Mouse (Mus musculus): Measurements from ENCODE around the gene Sncb. TPM values are rescaled to one million over a fixed set of nuclear protein-coding genes. Genes with fewer than 3 reads are reported as not detected.

Sncb gene
- polyA plus RNA-seq, 1 experiment = 0.63 TPM

DNA sequence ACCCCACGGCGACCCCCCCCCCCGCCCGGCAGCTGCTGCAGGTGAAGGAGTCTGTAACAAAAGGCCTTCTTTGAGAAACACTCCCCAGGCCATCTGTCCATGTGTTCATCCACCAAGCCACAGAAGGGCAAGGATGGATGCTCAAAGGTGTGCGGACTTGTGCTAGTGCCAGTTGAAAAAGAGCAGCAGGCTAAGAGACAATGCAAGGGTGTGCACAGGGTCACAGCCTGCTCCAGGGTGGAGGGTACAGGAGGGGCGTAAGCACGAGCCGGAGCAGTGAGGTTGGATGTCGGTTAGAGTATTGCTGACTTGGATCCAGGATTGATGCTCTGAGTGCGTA lies 17.7 kb downstream of the Sncb start:
- H3K27me3 ChIP-seq (ENCODE audit: control insufficient read depth, insufficient read depth, low read length) = peaks cover 23% of the 10 kb centered on the region
- H3K27ac ChIP-seq (ENCODE audit: insufficient read depth, low read depth, low read length) = no peak overlapping the region
- no peaks in the 10 kb centered on the region for H3K36me3 ChIP-seq (ENCODE audit: control insufficient read depth, insufficient read depth, low read length)
- 46% methylated on average over 10 of the region's 10 CpGs for WGBS
- peaks cover 4% of the 10 kb centered on the region; the same call in 1 of the 2 replicates for H3K4me1 ChIP-seq (ENCODE audit: control insufficient read depth, insufficient read depth, insufficient read length, low read length)
- no peak overlapping the region for H3K4me3 ChIP-seq (ENCODE audit: low read depth, low read length)
- TF ChIP-seq POLR2A (IDR thresholded peaks at IDR 0.05; ENCODE audit: low read depth, low read length) (no peak), CTCF (IDR thresholded peaks at IDR 0.05; ENCODE audit: extremely low read depth, insufficient read length, insufficient replicate concordance, low read depth, low read length) (no peak)

DNA sequence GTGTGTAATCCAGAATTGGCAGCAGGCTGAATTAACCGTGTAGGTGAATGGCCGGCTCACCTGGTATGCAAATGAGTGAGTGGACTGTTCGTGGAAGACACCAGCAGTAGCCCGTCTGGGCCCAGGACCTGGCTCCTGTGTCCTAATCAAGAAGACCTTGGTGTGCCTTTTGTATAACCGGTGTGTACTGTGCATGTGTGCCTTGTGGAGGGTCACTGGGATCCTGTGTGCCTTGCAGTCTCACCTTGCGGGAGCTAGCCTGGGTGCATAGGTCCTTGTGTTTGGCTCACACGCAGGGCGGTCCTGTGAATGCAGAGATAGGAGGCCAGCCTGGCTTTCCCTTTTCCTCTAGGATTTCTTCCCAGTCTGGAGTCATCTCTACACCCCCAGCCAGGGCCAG lies 18.2 kb downstream of the Sncb start:
- no peak overlapping the region for H3K27ac ChIP-seq (ENCODE audit: insufficient read depth, low read depth, low read length)
- H3K27me3 ChIP-seq (ENCODE audit: control insufficient read depth, insufficient read depth, low read length) = peaks cover 23% of the 10 kb centered on the region
- WGBS = 66% methylated on average over 8 of the region's 8 CpGs
- TF ChIP-seq CTCF (IDR thresholded peaks at IDR 0.05; ENCODE audit: extremely low read depth, insufficient read length, insufficient replicate concordance, low read depth, low read length) (no peak), POLR2A (IDR thresholded peaks at IDR 0.05; ENCODE audit: low read depth, low read length) (no peak)
- peaks cover 4% of the 10 kb centered on the region; the same call in 1 of the 2 replicates for H3K4me1 ChIP-seq (ENCODE audit: control insufficient read depth, insufficient read depth, insufficient read length, low read length)
- no peak overlapping the region for H3K4me3 ChIP-seq (ENCODE audit: low read depth, low read length)
- H3K36me3 ChIP-seq (ENCODE audit: control insufficient read depth, insufficient read depth, low read length) = no peaks in the 10 kb centered on the region

DNA sequence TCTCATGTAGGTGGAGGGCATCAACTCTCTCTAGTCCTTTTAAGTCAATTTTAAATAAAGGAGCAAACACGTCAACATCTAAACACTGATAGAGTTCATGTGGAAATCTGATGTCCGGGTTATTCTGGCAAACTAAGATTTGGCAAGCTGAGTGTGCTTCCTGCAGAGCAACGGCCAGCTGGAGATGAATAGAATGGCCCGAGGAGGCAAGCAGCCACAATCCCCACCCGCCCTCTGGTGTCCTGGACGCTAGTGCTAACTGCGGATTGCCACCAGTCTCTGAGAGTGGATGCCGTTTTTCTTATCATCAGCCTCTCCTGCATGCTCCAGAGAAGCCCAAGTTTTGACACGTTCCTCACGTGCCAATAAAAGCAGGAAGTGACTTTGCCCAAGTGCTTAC lies 19.5 kb downstream of the Sncb start:
- WGBS = 13% methylated on average over 10 of the region's 10 CpGs
- H3K4me3 ChIP-seq (ENCODE audit: low read depth, low read length) = no peak overlapping the region
- no peaks in the 10 kb centered on the region for H3K36me3 ChIP-seq (ENCODE audit: control insufficient read depth, insufficient read depth, low read length)
- H3K4me1 ChIP-seq (ENCODE audit: control insufficient read depth, insufficient read depth, insufficient read length, low read length) = peaks cover 4% of the 10 kb centered on the region; the same call in 1 of the 2 replicates
- H3K27ac ChIP-seq (ENCODE audit: insufficient read depth, low read depth, low read length) = no peak overlapping the region
- TF ChIP-seq CTCF (IDR thresholded peaks at IDR 0.05; ENCODE audit: extremely low read depth, insufficient read length, insufficient replicate concordance, low read depth, low read length) = no peak
- TF ChIP-seq POLR2A (IDR thresholded peaks at IDR 0.05; ENCODE audit: low read depth, low read length) = no peak
- H3K27me3 ChIP-seq (ENCODE audit: control insufficient read depth, insufficient read depth, low read length) = peaks cover 23% of the 10 kb centered on the region

DNA sequence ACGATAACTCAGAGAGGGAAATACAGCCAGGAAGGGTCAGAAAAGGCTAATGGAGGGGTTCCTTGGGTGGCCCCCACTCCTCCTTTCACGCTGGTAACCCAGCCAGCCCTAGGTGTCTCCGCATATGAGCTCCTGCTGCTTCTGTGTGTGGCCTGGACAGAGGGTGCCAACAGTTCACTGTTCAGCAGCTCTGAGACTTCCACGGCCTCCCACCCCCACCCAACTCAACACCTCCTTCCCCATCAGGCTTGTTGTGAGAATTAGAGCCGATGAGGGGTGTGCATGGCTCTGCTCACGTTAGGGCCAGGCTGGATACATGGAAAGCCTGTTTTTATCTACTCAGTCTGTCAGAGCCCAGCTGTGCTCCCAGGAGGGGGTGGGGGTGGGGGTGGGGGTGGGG lies 20.3 kb downstream of the Sncb start:
- WGBS = 29% methylated on average over 6 of the region's 6 CpGs
- H3K4me3 ChIP-seq (ENCODE audit: low read depth, low read length) = no peak overlapping the region
- H3K27me3 ChIP-seq (ENCODE audit: control insufficient read depth, insufficient read depth, low read length) = peaks cover 23% of the 10 kb centered on the region
- TF ChIP-seq CTCF (IDR thresholded peaks at IDR 0.05; ENCODE audit: extremely low read depth, insufficient read length, insufficient replicate concordance, low read depth, low read length) = no peak
- TF ChIP-seq POLR2A (IDR thresholded peaks at IDR 0.05; ENCODE audit: low read depth, low read length) = no peak
- peaks cover 4% of the 10 kb centered on the region; the same call in 1 of the 2 replicates for H3K4me1 ChIP-seq (ENCODE audit: control insufficient read depth, insufficient read depth, insufficient read length, low read length)
- no peak overlapping the region for H3K27ac ChIP-seq (ENCODE audit: insufficient read depth, low read depth, low read length)
- no peaks in the 10 kb centered on the region for H3K36me3 ChIP-seq (ENCODE audit: control insufficient read depth, insufficient read depth, low read length)

DNA sequence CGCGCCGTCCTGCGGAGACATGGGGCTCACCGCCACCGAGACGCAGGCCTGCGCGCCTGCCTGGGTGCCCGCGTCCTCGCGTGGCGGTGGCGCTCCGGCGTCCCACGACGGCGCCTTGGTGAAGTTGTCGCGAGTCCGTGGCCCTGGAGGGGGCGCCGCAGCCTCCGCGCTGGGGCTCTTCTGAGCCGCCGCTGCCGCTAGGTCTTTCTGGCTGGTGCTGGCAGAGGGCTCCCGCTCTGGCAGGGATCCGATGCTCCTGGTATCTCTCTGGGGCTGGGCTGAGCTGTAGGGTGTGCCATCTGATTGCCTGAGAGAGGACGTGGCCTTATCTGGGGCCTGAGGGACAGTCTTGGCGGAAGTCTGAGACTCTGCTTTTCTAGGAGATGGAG lies 28.2 kb downstream of the Sncb start:
- Histone ChIP-seq H3K27me3 (ENCODE audit: control insufficient read depth, insufficient read depth, low read length) (0 out of 2 replicates have a peak, but pooled peaks cover 15% of the 10 kb centered on the region), H3K36me3 (ENCODE audit: control insufficient read depth, insufficient read depth, low read length) (peaks cover 38% of the 10 kb centered on the region), H3K4me1 (ENCODE audit: control insufficient read depth, insufficient read depth, insufficient read length, low read length) (peaks cover 7% of the 10 kb centered on the region; the same call in 1 of the 2 replicates), H3K27ac (ENCODE audit: insufficient read depth, low read depth, low read length) (no peak overlapping the region), H3K4me3 (ENCODE audit: low read depth, low read length) (peak overlapping the region; percentile 49)
- 6% methylated on average over 34 of the region's 34 CpGs for WGBS
- no peak for TF ChIP-seq CTCF (IDR thresholded peaks at IDR 0.05; ENCODE audit: extremely low read depth, insufficient read length, insufficient replicate concordance, low read depth, low read length)
- no peak for TF ChIP-seq POLR2A (IDR thresholded peaks at IDR 0.05; ENCODE audit: low read depth, low read length)

DNA sequence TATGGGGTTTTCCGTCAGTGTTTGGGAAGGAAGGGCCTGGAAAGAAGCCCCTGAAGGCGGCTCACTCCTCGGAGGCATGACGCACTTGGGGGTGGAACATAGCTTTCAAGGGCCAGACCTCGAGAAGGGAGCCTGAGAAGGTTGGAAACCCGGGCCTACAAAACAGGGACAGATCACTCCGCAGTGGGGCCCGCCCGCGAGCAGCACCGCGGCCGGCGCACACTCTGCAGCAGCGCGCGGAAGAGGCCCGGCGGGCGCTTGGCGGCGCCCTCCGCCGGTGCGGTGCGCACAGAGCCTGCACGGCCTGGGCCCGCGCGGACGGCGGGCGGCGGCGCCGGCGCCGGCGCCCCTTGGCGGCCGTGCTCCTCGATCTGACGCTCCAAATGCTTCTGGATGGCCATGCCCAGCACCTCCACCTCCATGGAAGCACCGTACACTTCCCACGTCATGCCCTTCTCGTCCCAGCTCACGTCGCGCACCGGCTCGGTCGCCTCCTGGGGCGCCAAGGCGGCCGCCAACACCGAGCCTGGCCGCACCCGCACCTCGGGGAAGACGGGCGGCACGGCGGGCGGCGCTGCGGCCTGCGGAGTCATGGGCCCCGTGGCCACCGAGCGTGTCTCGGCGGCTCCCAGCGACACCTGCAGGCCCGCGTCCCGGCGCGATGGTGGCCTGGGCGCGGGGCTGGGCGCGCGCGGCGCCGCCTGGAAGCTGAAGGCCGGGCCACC lies 28.7 kb downstream of the Sncb start:
- Histone ChIP-seq H3K4me3 (ENCODE audit: low read depth, low read length) (peak overlapping the region; percentile 49), H3K27me3 (ENCODE audit: control insufficient read depth, insufficient read depth, low read length) (0 out of 2 replicates have a peak, but pooled peaks cover 15% of the 10 kb centered on the region), H3K4me1 (ENCODE audit: control insufficient read depth, insufficient read depth, insufficient read length, low read length) (peaks cover 7% of the 10 kb centered on the region; the same call in 1 of the 2 replicates), H3K27ac (ENCODE audit: insufficient read depth, low read depth, low read length) (no peak overlapping the region), H3K36me3 (ENCODE audit: control insufficient read depth, insufficient read depth, low read length) (peaks cover 41% of the 10 kb centered on the region)
- WGBS = 2% methylated on average over 87 of the region's 87 CpGs
- TF ChIP-seq POLR2A (IDR thresholded peaks at IDR 0.05; ENCODE audit: low read depth, low read length) (no peak), CTCF (IDR thresholded peaks at IDR 0.05; ENCODE audit: extremely low read depth, insufficient read length, insufficient replicate concordance, low read depth, low read length) (no peak)

DNA sequence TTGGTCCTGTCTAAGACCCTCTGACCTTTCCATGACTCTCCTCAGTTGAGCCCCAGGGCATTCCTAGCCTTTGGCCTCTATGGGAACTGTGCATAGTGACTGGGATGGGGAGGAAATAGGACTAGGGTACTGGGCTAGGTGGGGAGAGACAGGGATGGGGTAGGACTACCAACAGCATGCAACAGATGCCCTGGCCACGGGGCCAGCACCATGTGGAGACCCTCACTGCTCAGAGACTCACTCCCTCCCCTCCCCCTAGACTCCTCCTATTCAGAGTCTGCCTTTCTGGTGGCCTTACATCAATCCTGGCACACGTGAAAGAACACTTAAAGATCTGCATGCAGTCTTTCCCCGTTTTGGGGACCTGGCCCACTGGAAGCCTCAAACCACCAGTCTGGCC lies 29.5 kb downstream of the Sncb start:
- peaks cover 44% of the 10 kb centered on the region for H3K36me3 ChIP-seq (ENCODE audit: control insufficient read depth, insufficient read depth, low read length)
- WGBS = 41% methylated on average over 3 of the region's 3 CpGs
- 0 out of 2 replicates have a peak, but pooled peaks cover 15% of the 10 kb centered on the region for H3K27me3 ChIP-seq (ENCODE audit: control insufficient read depth, insufficient read depth, low read length)
- H3K4me3 ChIP-seq (ENCODE audit: low read depth, low read length) = no peak overlapping the region
- H3K27ac ChIP-seq (ENCODE audit: insufficient read depth, low read depth, low read length) = no peak overlapping the region
- H3K4me1 ChIP-seq (ENCODE audit: control insufficient read depth, insufficient read depth, insufficient read length, low read length) = peaks cover 7% of the 10 kb centered on the region; the same call in 1 of the 2 replicates
- TF ChIP-seq POLR2A (IDR thresholded peaks at IDR 0.05; ENCODE audit: low read depth, low read length) (no peak), CTCF (IDR thresholded peaks at IDR 0.05; ENCODE audit: extremely low read depth, insufficient read length, insufficient replicate concordance, low read depth, low read length) (no peak)

All from small intestine, adult 2 months (tissue).